Mouse (Mus musculus): ENCODE data around the gene Zfp26.

The Zfp26 gene

GRCm38 (mm10) chr9:20459377-20460317, at the start of gene Zfp26:
Gene Zfp26 (minus strand): TSS chr9:20460162.
- ATAC-seq (ENCODE audit: low TSS enrichment) = peak; percentile 97

- ATAC-seq (ENCODE audit: low TSS enrichment) = no peak
These were observed 49.7 kb upstream of the Zfp26 start for GRCm38 (mm10) chr9:20509676-20510075.

GRCm38 (mm10) chr9:20504801-20505200, 44.8 kb upstream of the Zfp26 start:
- ATAC-seq (ENCODE audit: low TSS enrichment) = no peak

GRCm38 (mm10) chr9:20493281-20493680, 33.3 kb upstream of the Zfp26 start:
- ATAC-seq (ENCODE audit: low TSS enrichment) = peak; percentile 33

DNA sequence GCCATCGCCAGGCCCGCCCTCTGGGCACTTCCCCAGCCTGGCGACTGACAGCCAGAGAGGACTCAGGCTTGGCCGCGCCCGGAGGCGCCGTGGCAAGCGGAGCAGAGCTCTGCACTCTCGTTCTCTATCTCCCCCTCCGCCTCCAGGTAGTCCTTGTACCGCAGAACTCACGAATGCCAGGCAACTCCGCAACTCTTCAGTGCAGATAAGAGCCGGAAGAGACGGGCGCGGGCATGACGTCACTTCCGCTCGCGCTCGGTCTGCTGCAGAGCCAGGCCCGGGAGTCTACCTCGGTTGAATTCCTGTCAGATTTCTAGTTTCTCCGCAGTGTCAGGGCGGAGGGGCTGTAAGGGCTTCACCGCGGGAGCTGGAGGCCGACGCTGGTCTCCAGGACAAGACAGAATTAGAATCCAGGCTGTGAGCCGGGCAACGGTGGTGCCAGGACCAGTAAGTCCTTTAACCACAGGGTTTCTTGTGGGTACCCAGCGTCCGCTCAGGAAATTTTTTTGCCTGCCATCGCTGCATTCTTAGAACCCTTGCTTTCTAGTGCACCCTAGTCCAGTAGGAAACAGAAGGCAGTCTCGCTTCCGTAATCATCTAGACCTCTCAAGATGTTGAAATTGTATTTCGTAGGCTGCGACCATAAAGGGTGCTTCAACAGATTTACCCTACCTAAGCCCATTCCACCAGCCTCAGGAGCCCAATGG, 32.7 kb upstream of the Zfp26 start, which contains the start of gene Zfp426:
Zfp426 (minus strand) TSS at position 220 of the 707 bp plus-strand sequence.
- peak; percentile 97 for ATAC-seq (ENCODE audit: low TSS enrichment)

GRCm38 (mm10) chr9:20491858-20492526, 32.0 kb upstream of the Zfp26 start:
- ATAC-seq (ENCODE audit: low TSS enrichment) = no peak

GRCm38 (mm10) chr9:20489536-20489935, 29.6 kb upstream of the Zfp26 start:
- ATAC-seq (ENCODE audit: low TSS enrichment) = no peak

DNA sequence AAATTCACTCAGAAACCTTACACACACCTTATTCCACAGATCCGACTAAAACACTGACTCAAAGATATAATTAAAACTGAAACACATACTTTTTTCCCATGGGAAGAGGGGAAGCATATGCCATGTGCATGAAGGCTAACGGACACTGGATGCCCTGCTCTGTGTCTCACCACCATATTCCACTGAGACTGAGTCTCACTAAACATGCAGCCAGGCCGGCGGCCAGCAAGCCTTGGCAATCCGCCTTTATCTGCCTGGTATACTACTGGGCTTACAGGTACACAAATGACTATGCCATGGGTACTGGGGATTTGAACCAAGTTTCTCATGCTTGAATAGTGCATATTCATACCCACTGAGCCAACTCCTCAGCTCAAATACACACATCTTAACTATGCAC, 19.4 kb upstream of the Zfp26 start:
- ATAC-seq (ENCODE audit: low TSS enrichment) = no peak

GRCm38 (mm10) chr9:20476632-20477031, 16.7 kb upstream of the Zfp26 start:
- no peak for ATAC-seq (ENCODE audit: low TSS enrichment)

GRCm38 (mm10) chr9:20466761-20467442, 6.9 kb upstream of the Zfp26 start:
- peak; percentile 84 for ATAC-seq (ENCODE audit: low TSS enrichment)

DNA sequence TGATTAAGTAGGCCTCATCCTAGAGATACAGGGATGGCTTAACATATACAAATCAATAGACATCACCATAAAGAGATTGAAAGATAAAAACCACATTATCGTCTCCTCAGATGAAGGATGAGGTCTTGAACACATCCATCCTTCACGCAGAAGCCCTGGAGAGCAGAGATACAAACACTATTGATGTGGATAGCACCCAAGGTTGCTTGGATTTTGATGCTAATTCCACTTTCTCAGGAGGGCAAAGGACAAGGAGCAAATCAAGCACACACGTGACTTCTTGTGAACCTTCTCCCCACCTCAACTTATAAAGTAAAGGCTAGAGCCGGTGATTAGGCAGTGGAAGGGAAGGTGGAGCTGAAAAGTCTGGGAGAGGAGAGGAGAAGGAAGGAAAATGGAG, 6.3 kb downstream of the Zfp26 start:
- ATAC-seq (ENCODE audit: low TSS enrichment) = no peak

- no peak for ATAC-seq (ENCODE audit: low TSS enrichment)
These were observed 8.5 kb downstream of the Zfp26 start for GRCm38 (mm10) chr9:20451493-20451892.

DNA sequence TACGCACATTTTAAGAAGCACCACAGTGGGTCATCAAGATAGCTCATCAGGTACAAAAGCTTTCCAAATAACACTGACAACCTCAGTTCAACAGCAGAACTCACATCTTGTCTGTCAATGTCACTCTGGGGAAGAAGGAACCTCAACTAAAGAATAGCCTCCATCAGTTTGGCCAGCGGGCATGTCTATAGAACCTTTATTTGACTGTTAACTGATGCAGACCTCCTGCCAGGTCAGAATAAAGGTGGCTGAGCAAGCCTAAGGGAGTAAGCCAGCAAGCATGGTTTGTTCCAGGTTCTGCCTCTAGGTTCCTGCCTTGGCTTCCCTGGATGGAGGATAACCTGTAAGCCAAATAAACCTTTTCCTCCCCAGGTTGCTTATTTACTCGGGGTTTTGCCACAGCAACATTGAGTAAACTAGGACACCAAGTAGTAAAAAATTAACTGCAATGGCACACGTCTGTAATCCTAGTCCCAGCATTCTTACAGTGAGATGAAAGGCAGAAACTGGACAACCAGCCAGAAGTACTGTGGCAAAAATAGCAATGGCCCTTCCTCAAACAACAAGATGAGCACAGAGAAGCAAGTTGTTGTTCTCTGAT, 16.7 kb downstream of the Zfp26 start:
- no peak for ATAC-seq (ENCODE audit: low TSS enrichment)

DNA sequence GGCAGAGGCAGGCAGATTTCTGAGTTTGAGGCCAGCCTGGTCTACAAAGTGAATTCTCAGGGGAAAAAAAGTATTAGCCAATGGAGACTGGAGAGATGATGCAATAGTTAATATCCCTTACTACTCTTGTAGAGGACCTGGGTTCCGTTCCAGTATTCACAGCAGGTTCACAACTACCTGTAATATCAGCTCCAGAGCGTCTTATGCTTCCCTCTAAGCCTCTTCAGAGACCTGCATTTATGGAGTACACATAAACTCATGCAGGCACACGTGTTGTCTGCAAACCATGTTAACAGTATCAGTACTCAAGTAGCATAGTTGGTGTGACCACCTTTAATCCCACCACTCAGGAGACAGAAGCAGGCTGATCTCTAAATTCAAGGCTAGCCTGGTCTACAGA, 30.0 kb downstream of the Zfp26 start:
- ATAC-seq (ENCODE audit: low TSS enrichment) = no peak

GRCm38 (mm10) chr9:20411460-20411859, 48.5 kb downstream of the Zfp26 start:
- no peak for ATAC-seq (ENCODE audit: low TSS enrichment)

GRCm38 (mm10) chr9:20409319-20409718, 50.6 kb downstream of the Zfp26 start:
- no peak for ATAC-seq (ENCODE audit: low TSS enrichment)

- ATAC-seq (ENCODE audit: low TSS enrichment) = no peak; the same call in 1 of the 2 replicates
These were observed 74.6 kb downstream of the Zfp26 start for GRCm38 (mm10) chr9:20385343-20385703.

DNA sequence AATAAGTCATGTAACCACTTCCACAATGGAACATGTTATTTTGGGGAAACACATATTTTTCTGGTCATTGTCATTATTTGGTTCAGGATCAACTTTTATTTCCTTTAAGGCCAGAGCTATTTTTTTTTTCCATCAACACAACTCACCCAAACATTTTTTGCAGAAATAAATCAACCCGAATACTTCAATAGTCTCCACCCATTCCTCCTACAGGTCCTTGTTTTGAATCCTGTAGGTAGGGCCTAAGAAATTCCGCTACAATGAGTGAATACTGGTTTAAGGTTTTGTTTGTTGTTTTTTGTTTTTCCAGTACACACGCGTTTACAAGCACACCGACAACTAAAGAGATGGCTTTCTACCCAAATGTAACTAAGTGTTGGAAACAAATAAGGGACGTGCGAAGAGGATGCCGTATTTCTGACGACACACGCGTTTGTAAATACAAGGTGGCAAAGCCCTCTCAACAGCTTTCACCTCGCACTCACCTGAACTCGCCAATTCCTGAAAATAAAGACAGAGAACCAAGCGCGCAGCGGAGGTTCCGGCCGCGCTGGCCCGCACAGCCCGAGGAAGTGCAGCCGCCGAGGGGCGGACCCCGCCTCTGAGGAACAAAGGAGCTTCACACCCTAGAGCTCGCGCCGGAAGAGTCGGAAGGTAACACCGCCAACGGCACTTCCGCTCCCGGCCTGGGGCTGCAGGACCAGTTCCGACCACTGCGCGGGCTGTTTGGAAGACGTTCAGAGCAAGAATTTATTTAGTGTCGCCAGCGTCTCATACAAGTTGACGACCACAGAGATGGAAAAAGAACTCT, 75.2 kb downstream of the Zfp26 start, which contains the start of gene Zfp560:
Zfp560 (minus strand) TSS at position 646 of the 811 bp plus-strand sequence.
- ATAC-seq (ENCODE audit: low TSS enrichment) = peak; percentile 100

GRCm38 (mm10) chr9:20383659-20384058, 76.3 kb downstream of the Zfp26 start:
- no peak for ATAC-seq (ENCODE audit: low TSS enrichment)
